Comparison of ENCODE assay signal across 8 mouse cellular contexts in genomic region chr12:104418340-104419135, GRCm38 (mm10). TPM values are rescaled to one million over a fixed set of nuclear protein-coding genes. Genes with fewer than 3 reads are reported as not detected.
DNase-seq lines count a peak whose midpoint lies in the region; ATAC-seq and TF ChIP-seq lines count a peak whose summit lies in the region.

No protein-coding gene starts in this region.

- H3K9ac ChIP-seq in intestine, embryonic 15.5 days = no peak overlapping the region

- 17% methylated on average over 17 of the region's 17 CpGs for WGBS in intestine, embryonic 15.5 days

- peaks cover 4% of the 10 kb centered on the region; the same call in 1 of the 2 replicates for H3K4me1 ChIP-seq in cortical plate, adult 2 months (ENCODE audit: control insufficient read depth, insufficient read depth, low read length)
- H3K4me1 ChIP-seq in intestine, embryonic 15.5 days (replicated peaks) = no peaks in the 10 kb centered on the region

- H3K9me3 ChIP-seq in intestine, embryonic 15.5 days = no peaks in the 10 kb centered on the region

- H3K36me3 ChIP-seq in intestine, embryonic 15.5 days = no peaks in the 10 kb centered on the region

- TF ChIP-seq POLR2A in cortical plate, adult 2 months (IDR thresholded peaks at IDR 0.05; ENCODE audit: extremely low read depth, insufficient read depth, low read length) = no peak

- peak; percentile 64 for ATAC-seq in intestine, embryonic 15.5 days
- ATAC-seq in megakaryocyte progenitor cell, adult 5-6 weeks (replicated peaks; ENCODE audit: poor library complexity) = peak; percentile 76

- H3K4me2 ChIP-seq in intestine, embryonic 15.5 days (replicated peaks) = peak overlapping the region; percentile 49

- intact Hi-C loops in left cerebral cortex, postnatal 10 days (cut with DNase I) = loop anchor here (2.0 to 5.0 kb wide), 4 partner anchors 66 to 424 kb away; no protein-coding TSS in a partner anchor

- peaks cover 4% of the 10 kb centered on the region; the same call in 1 of the 2 replicates for H3K27me3 ChIP-seq in intestine, embryonic 15.5 days (replicated peaks)

- H3K27ac ChIP-seq in cortical plate, adult 2 months (ENCODE audit: insufficient read depth, low read length) = no peak overlapping the region
- no peak overlapping the region for H3K27ac ChIP-seq in intestine, embryonic 15.5 days

- TF ChIP-seq CTCF in cortical plate, adult 2 months (IDR thresholded peaks at IDR 0.05; ENCODE audit: extremely low read depth, insufficient read depth, low read length) = peak; percentile 86

- no peak overlapping the region for H3K4me3 ChIP-seq in cortical plate, adult 2 months (ENCODE audit: insufficient read depth, low read length)
- no peak overlapping the region for H3K4me3 ChIP-seq in intestine, embryonic 15.5 days (replicated peaks)

- DNase-seq in adipocyte (ENCODE audit: low spot score) = peak; percentile 77
- DNase-seq in gastrocnemius, postnatal 25 days = peak; percentile 34
- DNase-seq in left cerebral cortex, postnatal 10 days (ENCODE audit: extremely low spot score in 1 of 2, low spot score in 2 of 2) = peak; percentile 79 to 86
- DNase-seq in right cerebral cortex, postnatal 14 days = peak; percentile 86
- peak; percentile 74 to 84 for DNase-seq in urinary bladder, postnatal 36 days (ENCODE audit: low spot score in 2 of 2)

RNA-seq across cellular contexts. Expression of gene Serpina3n, which starts 12.0 kb away (rescaled TPM):
- 9.7 and 19.6 TPM in 2 replicates for polyA plus RNA-seq in cortical plate, adult 2 months (2012; rRNA removed)
- total RNA-seq in gastrocnemius, postnatal 25 days (2021) = 10 to 100 TPM in 1 of 2 experiments, 1 to 10 TPM in 1; 2.4 to 14.9 TPM
- polyA plus RNA-seq in intestine, embryonic 15.5 days (2015; fragmentation: Nextera tagmentation; extraction: Ambion mirVana) = 0.08 and 0.11 TPM in 2 replicates
- total RNA-seq in left cerebral cortex, postnatal 10 days (2021) = 1 to 10 TPM; 4.2 to 6.9 TPM
- total RNA-seq in megakaryocyte progenitor cell, adult 5-6 weeks (2015) = not detected in 2 replicates
- total RNA-seq in megakaryocyte progenitor cell, adult 5-6 weeks (2017) = not detected in 2 replicates

RNA-seq across cellular contexts. Expression of gene Gsc, which starts 54.6 kb away (rescaled TPM):
- polyA plus RNA-seq in cortical plate, adult 2 months (2012; rRNA removed) = not detected in 2 replicates
- total RNA-seq in gastrocnemius, postnatal 25 days (2021) = under 1 TPM in 1 of 2 experiments, not detected in 1; 0.20 TPM
- polyA plus RNA-seq in intestine, embryonic 15.5 days (2015; fragmentation: Nextera tagmentation; extraction: Ambion mirVana) = 0.40 and 0.64 TPM in 2 replicates
- not detected for total RNA-seq in left cerebral cortex, postnatal 10 days (2021)
- not detected in 2 replicates for total RNA-seq in megakaryocyte progenitor cell, adult 5-6 weeks (2015)
- not detected in 2 replicates for total RNA-seq in megakaryocyte progenitor cell, adult 5-6 weeks (2017)

Comparison
In these comparisons a context has a peak if more than half of its experiments do, and no peak if none do; other contexts are left out.
1. DNase-seq: peak in every context shown above with its lines; median percentile 86 in right cerebral cortex, postnatal 14 days; 82 in left cerebral cortex, postnatal 10 days; 79 in urinary bladder, postnatal 36 days; 77 in adipocyte; 34 in gastrocnemius, postnatal 25 days.